Mouse (Mus musculus) heart, embryonic 10.5 days (tissue): ENCODE data around the gene Guk1. TPM values are rescaled to one million over a fixed set of nuclear protein-coding genes. Genes with fewer than 3 reads are reported as not detected.

Experiments used
- DNase-seq: peaks from one replicate; pipeline ENCODE4 v3.0.0-alpha.2; 2017; ENCODE audit warnings: low spot score
- H3K27ac ChIP-seq: fragments of 300-500 bp; sonication (generic); 2 replicates; pipeline ENCODE4 v1.5.1; 2016; ENCODE audit warnings: mild to moderate bottlenecking
- H3K27me3 ChIP-seq: fragments of 300-500 bp; sonication (generic); 2 replicates; pipeline ENCODE4 v1.6.1; 2016; ENCODE audit warnings: mild to moderate bottlenecking; ENCODE audit not compliant: poor library complexity, insufficient read depth, severe bottlenecking
- H3K36me3 ChIP-seq: fragments of 300-500 bp; sonication (generic); 2 replicates; pipeline ENCODE4 v1.6.1; 2016; ENCODE audit warnings: mild to moderate bottlenecking, moderate library complexity
- H3K4me1 ChIP-seq: fragments of 300-500 bp; sonication (generic); 2 replicates; pipeline ENCODE4 v1.6.1; 2016; ENCODE audit warnings: mild to moderate bottlenecking
- H3K4me3 ChIP-seq: fragments of 300-500 bp; sonication (generic); 2 replicates; pipeline ENCODE4 v1.5.1; 2016; ENCODE audit warnings: mild to moderate bottlenecking, moderate library complexity
- H3K9me3 ChIP-seq: fragments of 300-500 bp; sonication (generic); 2 replicates; pipeline ENCODE4 v1.6.1; 2016; ENCODE audit warnings: mild to moderate bottlenecking, moderate library complexity
- WGBS: fragments of 180-500 bp; shearing (Covaris S2); methylation state at CpG from one replicate; pipeline ENCODE4 v1.1.7; 2016; 5-methylcytosine and 5-hydroxymethylcytosine counted together
- polyA plus RNA-seq: library from polyadenylated mRNA; unstranded; fragments of >200 nt; fragmentation: Nextera tagmentation; extraction: Ambion mirVana; gene quantifications from 2 replicates; pipeline ENCODE4 v1.2.1, GENCODE M21; 2016

The Guk1 gene
- polyA plus RNA-seq, 1 experiment from 2014 or later, result 152 TPM

GRCm38 (mm10) chr11:59202081-59202995, 10.3 kb upstream of the Guk1 start, which contains the start of gene Mrpl55:
Gene Mrpl55, plus strand, starts transcription at chr11:59202486.
- peaks cover 12% of the 10 kb centered on the region for H3K4me1 ChIP-seq
- peak within 1 kb of the TSS; percentile 90 for H3K27ac ChIP-seq
- H3K36me3 ChIP-seq, result peaks cover 51% of the 10 kb centered on the region
- peak within 1 kb of the TSS; percentile 93 for H3K4me3 ChIP-seq
- peak; percentile 97 for DNase-seq
- H3K9me3 ChIP-seq, result no peaks in the 10 kb centered on the region
- H3K27me3 ChIP-seq, result no peaks in the 10 kb centered on the region
- WGBS, result under 1% methylated on average over 63 of the region's 63 CpGs

- WGBS, result 28% methylated on average over 16 of the region's 16 CpGs
- H3K4me3 ChIP-seq, result peak overlapping the region; percentile 93
Measured at GRCm38 (mm10) chr11:59201216-59202002, 9.4 kb upstream of the Guk1 start.

GRCm38 (mm10) chr11:59196230-59196629, 4.2 kb upstream of the Guk1 start:
- H3K36me3 ChIP-seq, result peaks cover 18% of the 10 kb centered on the region; the same call in 1 of the 2 replicates
- H3K27ac ChIP-seq, result no peak overlapping the region
- no peak overlapping the region for H3K4me3 ChIP-seq
- H3K4me1 ChIP-seq, result peaks cover 6% of the 10 kb centered on the region
- H3K27me3 ChIP-seq, result no peaks in the 10 kb centered on the region; the same call in 1 of the 2 replicates
- H3K9me3 ChIP-seq, result no peaks in the 10 kb centered on the region
- no peak for DNase-seq

More at GRCm38 (mm10) chr11:59201216-59202002, 9.4 kb upstream of the Guk1 start:
- H3K27ac ChIP-seq, result peak overlapping the region; percentile 90
- DNase-seq, result no peak
- peaks cover 42% of the 10 kb centered on the region for H3K36me3 ChIP-seq
- H3K9me3 ChIP-seq, result no peaks in the 10 kb centered on the region
- H3K27me3 ChIP-seq, result no peaks in the 10 kb centered on the region
- peaks cover 12% of the 10 kb centered on the region for H3K4me1 ChIP-seq

DNA sequence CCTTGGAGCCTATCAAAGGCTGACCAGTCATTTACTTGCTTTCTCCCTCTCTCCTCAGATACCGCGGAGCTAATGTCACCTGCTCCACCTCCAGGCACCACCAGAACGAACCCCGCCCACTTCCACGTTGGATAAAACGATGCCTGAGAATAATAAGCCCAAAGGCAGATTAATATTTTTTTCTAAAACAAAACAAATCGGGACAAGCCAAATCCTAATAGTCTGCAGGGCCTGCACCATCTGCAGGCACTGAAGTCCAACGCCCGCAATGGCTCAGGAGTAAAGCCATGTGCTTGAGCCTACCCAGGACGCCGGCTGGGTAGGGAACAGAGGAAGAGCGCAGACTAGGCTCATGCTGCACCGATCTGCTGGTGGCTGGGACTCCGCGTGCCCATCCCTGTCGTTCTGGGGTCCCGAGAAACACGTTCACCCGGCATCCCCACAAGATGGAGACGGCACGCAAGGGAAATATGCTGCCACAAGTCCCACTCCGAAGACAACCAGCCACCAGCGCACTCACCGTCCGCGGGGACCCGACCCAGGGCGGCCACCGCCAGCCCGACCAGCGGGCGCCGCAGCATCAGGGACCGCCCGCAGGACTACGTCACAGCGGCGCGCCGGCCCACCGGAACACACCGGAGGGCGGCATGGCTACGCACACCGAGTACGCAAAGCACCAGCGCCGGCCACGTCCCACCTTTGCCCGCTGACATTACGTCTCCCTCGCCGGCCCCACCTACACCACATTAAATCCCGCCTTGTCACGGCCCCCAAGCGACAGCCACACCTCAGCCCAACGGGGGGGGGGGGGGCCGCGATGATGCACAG, 567 bp downstream of the Guk1 start:
- WGBS, result under 1% methylated on average over 56 of the region's 59 CpGs
- peak overlapping the region; percentile 78 for H3K4me3 ChIP-seq
- peaks cover 26% of the 10 kb centered on the region for H3K4me1 ChIP-seq
- peak; percentile 97 for DNase-seq
- no peaks in the 10 kb centered on the region for H3K9me3 ChIP-seq
- peaks cover 8% of the 10 kb centered on the region; the same call in 1 of the 2 replicates for H3K36me3 ChIP-seq
- peak overlapping the region; percentile 90 for H3K27ac ChIP-seq
- H3K27me3 ChIP-seq, result no peaks in the 10 kb centered on the region; the same call in 1 of the 2 replicates

DNA sequence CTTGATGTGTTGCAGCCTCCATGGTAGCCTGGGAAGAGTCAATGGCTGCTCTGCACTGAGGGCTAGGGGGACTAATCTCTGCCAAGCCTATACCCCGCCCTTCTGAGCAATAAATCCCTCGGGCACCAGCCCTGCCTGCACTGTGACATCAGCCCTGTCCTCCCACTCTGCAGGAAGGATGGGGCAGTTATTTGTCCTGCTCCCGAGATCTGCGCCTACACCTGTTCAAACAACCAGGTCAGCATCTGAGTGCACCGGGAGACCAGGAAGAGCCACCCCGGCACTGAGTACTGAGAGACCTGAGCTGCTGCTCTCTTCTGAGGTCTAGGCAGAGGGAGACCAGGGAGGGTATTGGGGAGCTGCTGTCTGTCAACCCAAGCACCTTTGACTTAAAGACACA, 4.3 kb downstream of the Guk1 start:
- no peak for DNase-seq
- peaks cover 3% of the 10 kb centered on the region for H3K27me3 ChIP-seq
- WGBS, result 77% methylated on average over 6 of the region's 6 CpGs
- H3K27ac ChIP-seq, result no peak overlapping the region
- H3K4me1 ChIP-seq, result peaks cover 40% of the 10 kb centered on the region
- no peaks in the 10 kb centered on the region for H3K9me3 ChIP-seq
- no peak overlapping the region for H3K4me3 ChIP-seq
- peaks cover 33% of the 10 kb centered on the region for H3K36me3 ChIP-seq

- H3K36me3 ChIP-seq, result peaks cover 33% of the 10 kb centered on the region
- peaks cover 39% of the 10 kb centered on the region for H3K4me1 ChIP-seq
- 81% methylated on average over 5 of the region's 5 CpGs for WGBS
- H3K27me3 ChIP-seq, result peaks cover 11% of the 10 kb centered on the region
- H3K9me3 ChIP-seq, result no peaks in the 10 kb centered on the region
- no peak overlapping the region for H3K27ac ChIP-seq
- no peak for DNase-seq
- H3K4me3 ChIP-seq, result no peak overlapping the region
Measured at GRCm38 (mm10) chr11:59185490-59185889, 6.5 kb downstream of the Guk1 start.

GRCm38 (mm10) chr11:59183821-59184220, 8.2 kb downstream of the Guk1 start:
- Histone ChIP-seq H3K4me3 (no peak overlapping the region), H3K27ac (peak overlapping the region; percentile 11; the same call in 1 of the 2 replicates), H3K36me3 (peaks cover 33% of the 10 kb centered on the region), H3K9me3 (no peaks in the 10 kb centered on the region), H3K4me1 (peaks cover 38% of the 10 kb centered on the region), H3K27me3 (peaks cover 24% of the 10 kb centered on the region)
- DNase-seq, result no peak
- 24% methylated on average over 3 of the region's 3 CpGs for WGBS

- peaks cover 33% of the 10 kb centered on the region for H3K27me3 ChIP-seq
- peaks cover 34% of the 10 kb centered on the region for H3K4me1 ChIP-seq
- DNase-seq, result no peak
- no peaks in the 10 kb centered on the region for H3K9me3 ChIP-seq
- peaks cover 33% of the 10 kb centered on the region for H3K36me3 ChIP-seq
- H3K4me3 ChIP-seq, result no peak within 1 kb of the TSS
- H3K27ac ChIP-seq, result peak within 1 kb of the TSS; percentile 11
- 50% methylated on average over 3 of the region's 3 CpGs for WGBS
Measured at GRCm38 (mm10) chr11:59182864-59183331, 9.1 kb downstream of the Guk1 start, which contains the start of gene Gjc2. Gene Gjc2, minus strand, starts transcription at chr11:59183213.

- Histone ChIP-seq H3K9me3 (no peaks in the 10 kb centered on the region), H3K4me3 (peak overlapping the region; percentile 50), H3K27me3 (peaks cover 83% of the 10 kb centered on the region), H3K27ac (peak overlapping the region; percentile 18; the same call in 1 of the 2 replicates), H3K36me3 (no peaks in the 10 kb centered on the region), H3K4me1 (peaks cover 26% of the 10 kb centered on the region)
- 8% methylated on average over 34 of the region's 34 CpGs for WGBS
- DNase-seq, result no peak
Measured at GRCm38 (mm10) chr11:59176921-59177320, 15.1 kb downstream of the Guk1 start.

- H3K27me3 ChIP-seq, result peaks cover 85% of the 10 kb centered on the region
- no peak for DNase-seq
- 3% methylated on average over 48 of the region's 48 CpGs for WGBS
- no peaks in the 10 kb centered on the region for H3K36me3 ChIP-seq
- peak overlapping the region; percentile 50 for H3K4me3 ChIP-seq
- peak overlapping the region; percentile 18 for H3K27ac ChIP-seq
- H3K9me3 ChIP-seq, result no peaks in the 10 kb centered on the region
- H3K4me1 ChIP-seq, result peaks cover 25% of the 10 kb centered on the region
Measured at GRCm38 (mm10) chr11:59176475-59176874, 15.5 kb downstream of the Guk1 start.

DNA sequence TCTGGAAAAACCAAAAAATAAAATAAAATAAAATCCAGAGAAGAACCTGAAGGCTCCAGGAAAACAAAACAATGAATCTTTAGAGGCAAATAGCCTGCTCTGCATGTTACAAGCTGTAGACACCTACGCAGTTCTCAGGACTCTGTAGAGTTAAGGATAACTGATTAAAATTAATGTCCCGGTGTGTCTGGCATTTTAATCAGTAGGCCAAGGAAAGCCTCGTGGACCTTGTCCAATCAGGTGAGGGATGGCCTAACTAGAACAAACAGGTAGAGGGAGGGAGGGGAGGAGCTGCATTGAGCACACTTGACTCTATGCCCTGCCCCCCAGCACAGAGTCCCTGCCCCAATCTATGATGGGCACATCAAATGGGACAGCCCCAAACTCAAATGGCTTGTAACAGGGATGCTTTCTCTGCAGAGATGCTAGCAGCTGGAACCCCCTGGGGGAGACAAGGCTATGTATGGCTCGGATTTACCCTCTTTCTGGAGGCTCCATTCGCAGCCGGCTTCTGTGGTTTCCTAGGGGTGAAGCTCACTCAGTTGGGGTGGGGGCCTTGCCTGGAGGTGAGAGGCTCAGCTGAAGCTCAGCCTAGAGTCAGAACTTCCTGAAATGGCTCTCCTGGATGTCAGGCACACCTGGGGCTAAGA, 17.7 kb downstream of the Guk1 start:
- no peaks in the 10 kb centered on the region for H3K9me3 ChIP-seq
- no peak overlapping the region for H3K4me3 ChIP-seq
- no peaks in the 10 kb centered on the region for H3K36me3 ChIP-seq
- DNase-seq, result no peak
- H3K27ac ChIP-seq, result no peak overlapping the region
- WGBS, result 53% methylated on average over 6 of the region's 6 CpGs
- H3K27me3 ChIP-seq, result peaks cover 92% of the 10 kb centered on the region
- peaks cover 27% of the 10 kb centered on the region for H3K4me1 ChIP-seq
